Mouse (Mus musculus) subcutaneous adipose tissue, adult 2 months (tissue): Measurements from ENCODE around the gene Olfr652. TPM values are rescaled to one million over a fixed set of nuclear protein-coding genes. Genes with fewer than 3 reads are reported as not detected.

Experiments used
- polyA plus RNA-seq: library from polyadenylated mRNA; depleted of rRNA; stranded (reverse); fragments of >200 nt; gene quantifications from 2 replicates; pipeline ENCODE4 v1.2.3, GENCODE M21; 2012; ENCODE audit warnings: low replicate concordance; rRNA removed

The Olfr652 gene
- polyA plus RNA-seq: not detected in 2 replicates

GRCm38 (mm10) chr7:104560601-104561000 is at the start of gene Olfr652:
TSS of gene Olfr652 (plus strand) at chr7:104560901.

GRCm38 (mm10) chr7:104549833-104550232 is 10.9 kb upstream of the Olfr652 start, which contains the start of gene Olfr651:
TSS of gene Olfr651 (plus strand) at chr7:104550133.

GRCm38 (mm10) chr7:104577014-104577413 is 16.3 kb downstream of the Olfr652 start, which contains the start of gene Olfr653:
TSS of gene Olfr653 (plus strand) at chr7:104577314.

GRCm38 (mm10) chr7:104586725-104587124 is 26.0 kb downstream of the Olfr652 start, which contains the start of gene Olfr654:
TSS of gene Olfr654 (plus strand) at chr7:104587025.

GRCm38 (mm10) chr7:104601679-104602078 is 41.0 kb downstream of the Olfr652 start, which contains the start of gene Olfr655:
TSS of gene Olfr655 (minus strand) at chr7:104601779.

GRCm38 (mm10) chr7:104613655-104614054 is 53.0 kb downstream of the Olfr652 start, which contains the start of gene Olfr656:
TSS of gene Olfr656 (plus strand) at chr7:104613955.

Other genes with a start within 250 kb of the Olfr652 start
- 4.5 and 6.4 TPM in 2 replicates for gene Trim12a, start 245.4 kb upstream of the Olfr652 start, polyA plus RNA-seq
- gene Trim34b, start 231.4 kb upstream of the Olfr652 start, polyA plus RNA-seq: 4.3 and 5.3 TPM in 2 replicates
- gene Trim12c, start 207.5 kb upstream of the Olfr652 start, polyA plus RNA-seq: 5.7 and 6.5 TPM in 2 replicates
- gene Trim30b, start 191.0 kb upstream of the Olfr652 start, polyA plus RNA-seq: 0.21 and 0.32 TPM in 2 replicates
- 0.09 TPM in 2 replicates for gene Trim30c, start 160.1 kb upstream of the Olfr652 start, polyA plus RNA-seq
- gene Trim30a, start 95.7 kb upstream of the Olfr652 start, polyA plus RNA-seq: 6.5 and 7.6 TPM in 2 replicates
- 1.8 and 2.5 TPM in 2 replicates for gene Trim30d, start 53.1 kb upstream of the Olfr652 start, polyA plus RNA-seq
- gene Olfr651, start 10.8 kb upstream of the Olfr652 start, polyA plus RNA-seq: not detected in 2 replicates
- not detected in 2 replicates for gene Olfr653, start 16.4 kb downstream of the Olfr652 start, polyA plus RNA-seq
- not detected in 2 replicates for gene Olfr654, start 26.1 kb downstream of the Olfr652 start, polyA plus RNA-seq
- not detected in 2 replicates for gene Olfr655, start 40.9 kb downstream of the Olfr652 start, polyA plus RNA-seq
- gene Olfr656, start 53.1 kb downstream of the Olfr652 start, polyA plus RNA-seq: not detected in 2 replicates
- not detected in 2 replicates for gene Olfr657, start 63.9 kb downstream of the Olfr652 start, polyA plus RNA-seq
- gene Olfr658, start 86.4 kb downstream of the Olfr652 start, polyA plus RNA-seq: 0.04 TPM in 1 of 2 replicates, not detected in the other
- not detected in 2 replicates for gene Olfr659, start 105.9 kb downstream of the Olfr652 start, polyA plus RNA-seq
- not detected in 2 replicates for gene Olfr661, start 125.6 kb downstream of the Olfr652 start, polyA plus RNA-seq
- gene Usp17le, start 216.6 kb downstream of the Olfr652 start, polyA plus RNA-seq: not detected in 2 replicates